Mouse (Mus musculus) CD4-positive, CD25-positive, alpha-beta regulatory T cell, adult 2 months (primary cell): ENCODE results near the gene Ppp2r5d.

Source experiments
- DNase-seq: peaks from one replicate; pipeline ENCODE4 v3.0.0-alpha.2; 2012; ENCODE audit warnings: low read depth, low spot score

The Ppp2r5d gene

DNA sequence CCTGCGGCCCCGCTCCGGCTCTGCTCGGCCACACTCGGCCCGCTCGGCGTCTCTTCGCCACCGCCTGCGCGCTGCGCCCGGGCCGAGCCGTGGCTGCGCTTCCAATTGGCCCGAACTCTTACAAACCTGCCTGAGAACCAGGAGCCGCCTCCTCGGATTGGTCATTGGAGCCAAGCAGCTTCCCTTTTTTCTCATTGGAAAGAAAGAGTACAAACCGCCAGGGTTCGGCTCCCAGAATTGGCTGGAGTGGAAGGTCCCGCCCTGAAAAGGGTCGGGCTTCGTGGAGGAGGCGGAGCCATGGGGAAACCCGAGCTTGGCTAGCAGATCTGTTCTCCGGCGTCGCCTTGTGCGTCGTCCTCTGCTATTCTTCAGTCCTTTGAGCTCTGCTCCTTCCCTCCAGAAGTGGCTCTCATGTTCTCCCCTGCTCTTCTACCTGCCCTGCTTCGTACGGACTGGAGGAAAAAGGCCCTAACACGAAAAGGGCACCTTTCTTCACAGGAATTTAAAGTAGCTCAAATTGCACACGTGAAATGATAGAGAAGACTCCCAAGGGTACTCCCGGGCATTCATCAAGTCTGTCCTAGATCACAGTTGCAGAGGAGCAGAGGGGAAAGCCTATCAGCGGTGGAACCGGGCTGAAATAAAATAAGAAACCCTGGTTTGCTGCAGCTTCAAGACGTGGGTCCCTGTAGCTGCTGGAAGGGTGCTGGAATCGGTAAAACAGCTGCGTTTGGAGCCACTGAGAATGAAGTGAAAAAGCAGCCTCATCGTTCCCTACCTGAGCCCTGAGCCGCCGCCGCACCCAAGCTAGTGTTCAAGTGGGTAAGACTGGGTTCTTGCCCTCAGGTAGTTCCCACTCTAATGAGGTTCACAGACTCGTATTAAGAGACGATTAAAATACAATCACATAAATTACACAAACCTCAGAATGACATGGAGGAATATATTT is at the start of gene Ppp2r5d:
Ppp2r5d (minus strand) TSS at position 225 of the 949 bp plus-strand sequence.
- DNase-seq: peak; percentile 97

DNA sequence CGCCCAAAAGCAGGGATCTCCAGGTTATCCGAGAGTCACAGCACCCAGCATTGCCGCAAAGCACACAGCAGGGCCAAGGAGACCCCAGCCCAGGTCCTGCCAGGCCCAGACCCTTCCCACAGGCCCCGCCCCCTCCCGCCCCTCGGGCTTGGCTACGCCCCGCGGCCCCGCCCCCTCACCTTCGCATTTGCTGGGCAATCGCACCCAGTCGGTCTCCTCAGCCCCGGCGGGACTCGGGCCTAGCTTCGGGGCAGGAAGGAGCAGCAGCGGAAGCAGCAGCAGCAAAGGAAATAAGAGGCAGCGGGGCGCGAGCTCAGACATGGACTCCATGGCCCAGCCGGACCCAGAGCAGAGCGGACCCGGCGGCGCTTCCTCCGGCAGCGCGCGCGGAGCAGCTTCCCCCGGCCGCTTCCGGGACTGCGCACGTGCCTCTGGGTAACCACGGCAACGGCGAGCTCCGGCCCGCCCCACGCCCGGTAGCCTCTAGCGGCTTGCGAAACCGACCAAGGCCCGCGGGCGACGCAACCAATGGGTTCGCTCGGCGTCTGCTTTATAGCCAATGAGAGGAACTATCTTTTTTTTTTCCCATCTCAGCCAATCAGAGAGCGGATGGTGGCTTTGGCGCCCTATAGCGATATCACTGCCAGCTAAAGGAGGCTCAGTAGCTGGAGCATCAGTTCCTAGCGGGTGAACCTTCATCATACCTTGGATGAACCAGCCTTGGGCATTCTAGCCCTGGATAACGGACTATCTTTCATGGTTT is 47.1 kb upstream of the Ppp2r5d start, which contains the start of gene Cnpy3:
Cnpy3 (minus strand) TSS at position 421 of the 763 bp plus-strand sequence.
- DNase-seq: peak; percentile 100

DNA sequence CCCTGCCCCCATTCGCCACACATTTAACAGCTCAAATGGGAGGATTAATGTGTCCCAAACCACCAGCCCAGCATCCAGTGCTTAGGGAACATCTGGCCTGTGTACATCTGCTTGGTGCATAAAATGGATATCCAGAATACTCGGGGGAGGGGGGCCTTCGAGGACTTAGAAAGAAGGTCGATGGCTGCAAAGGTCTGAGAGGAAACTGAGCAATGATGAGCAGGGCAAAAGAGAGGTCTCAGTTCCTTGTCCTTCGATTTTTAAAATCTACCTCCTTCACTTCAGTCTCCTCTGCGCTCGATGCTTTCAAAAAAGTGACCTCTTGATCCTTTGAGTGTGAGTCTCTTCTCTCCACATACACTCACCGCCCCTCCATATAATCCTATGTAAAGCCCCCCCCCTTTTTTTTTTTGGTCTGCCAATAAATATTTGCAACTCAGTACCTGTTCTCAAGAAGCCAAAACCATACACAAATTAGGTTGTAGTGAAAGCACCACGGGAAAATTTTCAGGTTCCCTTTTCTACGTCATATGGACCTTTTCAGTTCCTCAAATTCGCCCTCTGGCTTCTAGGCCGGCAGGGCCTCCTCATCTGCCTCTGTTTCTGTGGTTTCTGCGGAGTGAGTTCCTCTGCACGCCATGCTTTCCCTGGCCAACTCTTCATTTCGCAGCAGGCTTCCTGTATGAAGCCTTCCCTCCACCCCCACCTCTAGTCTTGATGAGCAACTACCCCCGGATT is 46.3 kb upstream of the Ppp2r5d start:
- peak; percentile 12 for DNase-seq

DNA sequence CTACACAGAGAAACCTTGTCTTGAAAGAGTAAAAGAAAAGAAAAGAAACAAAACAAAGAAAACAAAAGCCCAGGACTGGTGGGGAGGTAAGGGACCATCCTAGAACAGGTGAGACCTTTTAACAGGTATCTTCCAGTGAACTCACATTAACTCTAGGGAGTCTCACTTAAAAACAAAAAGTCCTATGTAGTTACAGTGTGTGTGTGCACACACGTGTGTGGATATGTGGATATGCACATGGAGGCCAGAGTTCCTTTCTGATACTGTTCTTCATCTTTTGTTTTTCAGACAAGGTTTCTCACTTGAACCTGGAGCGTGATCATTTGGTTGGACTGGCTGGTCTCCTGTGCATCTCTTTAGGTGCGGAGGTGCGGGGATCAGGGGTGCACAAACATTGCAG is 45.7 kb upstream of the Ppp2r5d start:
- no peak for DNase-seq

DNA sequence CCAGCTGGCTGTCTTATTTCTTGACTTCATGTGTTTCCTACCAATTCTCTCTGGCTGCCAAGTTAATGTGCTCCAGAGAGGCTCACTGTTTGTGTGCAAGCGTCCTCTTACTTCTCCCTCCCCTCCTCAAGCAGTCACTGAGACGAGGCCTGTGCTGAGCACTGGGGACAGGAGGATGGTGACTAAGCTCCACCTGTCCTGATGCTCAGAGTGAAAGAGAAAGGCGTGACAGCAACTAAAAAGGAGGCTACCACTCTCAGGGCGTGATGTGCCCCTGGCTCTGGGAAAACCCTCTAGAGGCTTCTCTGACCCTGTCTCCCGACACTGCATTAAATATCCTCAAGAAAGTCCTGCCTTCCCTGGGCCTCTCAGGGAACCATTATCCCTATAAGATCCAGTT is 44.4 kb upstream of the Ppp2r5d start:
- DNase-seq: no peak

DNA sequence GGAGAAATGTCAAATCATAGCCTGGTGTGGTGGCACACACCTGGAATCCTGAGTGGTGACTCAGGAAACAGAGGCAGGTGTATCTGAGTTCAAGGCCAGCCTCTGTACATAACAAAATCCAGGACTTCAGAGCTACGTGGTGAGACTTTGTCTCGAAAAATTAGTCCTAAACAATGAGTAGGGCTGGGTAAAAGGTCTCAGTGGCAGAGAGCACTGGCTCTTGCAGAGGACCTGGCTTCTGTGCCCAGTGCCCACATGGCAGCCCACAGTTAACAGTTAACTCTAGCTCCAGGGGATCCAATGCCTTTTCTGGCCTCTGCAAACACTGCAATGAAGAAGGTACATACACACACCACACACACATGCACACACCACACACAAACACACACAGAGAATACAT is 42.9 kb upstream of the Ppp2r5d start:
- no peak for DNase-seq

DNA sequence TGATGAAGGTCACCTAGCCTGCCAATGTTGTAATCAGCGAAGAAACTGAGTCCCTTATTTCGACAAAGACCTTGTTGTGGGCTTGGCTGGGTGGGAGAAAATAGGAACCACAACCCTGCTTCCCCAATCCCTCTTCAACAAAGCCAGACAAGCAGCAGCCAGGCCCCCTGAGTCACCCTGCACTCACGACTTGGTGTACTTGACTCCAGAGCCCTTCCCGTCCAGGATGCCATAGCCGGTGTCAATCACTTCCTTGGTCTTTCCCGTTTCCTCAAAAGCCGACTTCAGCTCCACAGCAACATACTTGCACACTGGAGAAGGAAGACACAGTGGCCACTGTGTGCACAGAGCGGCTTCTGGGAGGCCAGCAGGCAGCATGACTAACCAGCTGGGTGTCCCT is 42.3 kb upstream of the Ppp2r5d start:
- DNase-seq: no peak

DNA sequence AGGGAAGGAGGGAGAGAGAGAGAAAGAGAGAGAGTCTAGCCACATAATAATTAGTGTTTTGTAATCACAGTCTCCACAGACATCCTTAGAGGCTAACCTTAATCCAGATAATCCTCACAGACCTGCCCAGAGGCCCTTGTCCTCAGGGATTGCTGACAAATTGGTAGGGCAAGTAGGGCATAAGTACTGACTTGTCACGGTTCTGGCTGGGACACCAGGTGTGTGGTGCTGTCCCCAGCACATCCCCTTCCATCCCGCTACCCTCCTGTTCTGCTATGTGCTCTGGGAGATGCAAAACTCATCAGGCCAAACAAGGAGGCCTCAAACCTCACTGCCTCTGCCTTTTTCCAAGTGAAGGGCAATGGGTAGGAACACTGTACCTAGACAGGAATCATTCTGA is 40.6 kb upstream of the Ppp2r5d start:
- no peak for DNase-seq

DNA sequence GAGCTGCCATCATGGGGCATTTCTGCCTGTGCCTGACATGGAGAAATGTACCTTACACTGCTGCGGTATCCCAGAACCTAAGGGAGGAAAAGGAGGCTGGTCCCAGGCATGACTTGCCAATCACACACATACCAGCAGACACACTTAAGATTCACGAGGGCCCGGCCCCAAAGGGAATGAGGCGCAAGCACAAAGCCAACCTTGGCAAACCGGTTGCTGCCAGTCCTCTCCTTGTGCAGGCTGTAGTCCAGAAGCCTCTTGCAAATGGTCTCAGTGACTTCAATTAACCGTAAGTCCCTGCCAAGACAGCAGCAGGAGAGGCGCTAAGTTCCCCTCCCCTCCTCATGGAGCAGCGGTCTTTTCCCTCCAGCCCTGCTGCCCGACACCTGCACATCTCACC is 38.1 kb upstream of the Ppp2r5d start:
- DNase-seq: no peak

DNA sequence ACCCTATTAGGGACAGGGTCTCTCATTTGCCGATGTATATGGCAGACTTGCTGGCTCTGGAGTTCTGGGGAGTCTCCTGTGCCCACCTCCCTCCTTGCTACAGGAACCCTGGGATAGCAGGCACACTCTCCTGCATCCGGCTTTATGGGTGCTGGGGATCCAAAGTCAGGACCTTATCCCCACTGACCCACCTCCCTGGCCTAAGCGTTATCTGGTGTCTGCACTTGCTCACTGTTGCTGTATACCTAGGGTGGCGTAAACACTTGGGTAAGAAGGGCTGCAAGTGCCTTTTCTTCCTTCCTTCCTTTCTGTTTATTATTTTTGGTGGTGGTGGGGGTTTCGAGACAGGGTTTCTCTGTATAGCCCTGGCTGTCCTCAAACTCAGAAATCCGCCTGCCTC is 36.4 kb upstream of the Ppp2r5d start:
- DNase-seq: no peak

DNA sequence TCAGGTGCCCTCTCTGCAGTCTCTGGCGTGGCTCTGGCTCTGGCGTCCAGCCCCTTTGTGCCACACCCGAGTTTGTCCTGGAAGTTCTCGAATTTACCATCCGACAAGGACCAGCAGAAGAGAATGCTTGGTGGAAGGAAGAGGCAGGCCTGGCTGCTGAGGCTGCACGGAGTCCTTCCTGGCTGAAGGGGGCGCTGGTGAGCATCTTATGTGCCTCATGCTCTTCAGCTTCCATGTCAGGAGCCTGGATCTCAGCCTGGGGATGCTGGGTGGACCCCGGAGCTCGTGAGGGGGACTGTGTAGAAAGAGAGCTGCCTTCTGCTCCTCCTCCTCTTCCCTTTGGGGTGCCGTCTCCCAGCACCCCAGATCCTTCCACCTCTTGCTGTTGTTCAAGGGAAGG is 31.2 kb upstream of the Ppp2r5d start:
- DNase-seq: peak; percentile 71

DNA sequence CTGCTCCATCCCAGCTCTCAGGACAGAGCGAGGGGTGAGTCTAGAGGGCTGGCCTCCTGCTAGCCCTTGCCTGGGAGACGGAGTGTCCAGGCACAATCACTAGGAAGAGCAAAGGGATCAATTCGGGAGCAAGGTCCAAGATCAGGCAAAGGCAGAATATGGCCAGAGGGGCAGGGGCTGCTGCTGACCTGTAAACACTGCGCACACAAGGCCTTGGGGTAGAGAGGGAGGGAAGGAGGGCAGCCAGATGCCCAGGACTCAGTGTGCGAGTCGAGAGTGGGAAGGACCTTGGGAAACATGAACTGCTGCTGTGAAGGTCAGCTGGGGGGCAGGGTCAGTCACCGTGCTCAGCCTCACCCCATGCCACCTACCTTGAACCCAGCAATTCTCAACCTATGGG is 30.4 kb upstream of the Ppp2r5d start:
- no peak for DNase-seq

DNA sequence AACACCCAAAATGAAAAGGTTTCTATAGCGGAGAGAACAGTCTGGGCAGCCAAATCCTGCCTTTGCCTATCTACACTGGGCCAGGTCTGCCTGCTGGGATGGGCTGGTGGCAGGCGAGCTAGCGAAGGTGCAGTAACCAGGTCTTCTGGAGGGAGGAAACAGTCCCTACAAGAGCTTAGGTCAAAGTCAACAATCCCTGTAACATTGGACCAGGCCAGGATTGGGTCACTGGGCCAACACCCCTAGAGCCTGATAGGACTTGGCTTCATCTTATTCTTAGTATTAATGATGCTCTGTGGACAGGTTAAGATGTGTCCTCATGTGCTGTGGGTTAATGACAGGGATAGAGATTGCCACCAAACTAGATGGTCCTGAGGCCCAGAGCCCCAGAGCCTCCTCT is 29.1 kb upstream of the Ppp2r5d start:
- DNase-seq: no peak

DNA sequence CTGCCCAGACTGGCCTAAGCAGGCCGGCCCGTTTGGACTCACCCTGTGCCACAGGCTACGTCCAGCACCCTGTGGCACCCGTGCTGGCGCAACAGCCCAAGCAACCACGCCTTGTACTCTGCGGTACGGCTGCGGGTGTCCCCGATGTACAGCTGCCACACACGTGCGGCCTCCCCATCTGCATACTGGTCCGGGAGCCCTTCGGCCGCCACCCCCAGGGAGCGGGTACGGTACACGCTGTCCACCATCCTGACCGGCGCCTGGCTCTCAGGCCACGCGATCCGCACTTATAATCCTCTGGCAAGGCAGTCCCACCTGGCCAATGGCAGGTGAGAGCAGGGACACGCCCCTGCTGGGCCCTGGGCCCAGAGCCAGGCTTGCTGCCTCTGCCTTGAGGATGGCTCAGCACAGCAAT is 24.0 kb upstream of the Ppp2r5d start, which contains the start of gene Gnmt:
Gnmt (minus strand) TSS at position 265 of the 415 bp plus-strand sequence.
- DNase-seq: no peak

DNA sequence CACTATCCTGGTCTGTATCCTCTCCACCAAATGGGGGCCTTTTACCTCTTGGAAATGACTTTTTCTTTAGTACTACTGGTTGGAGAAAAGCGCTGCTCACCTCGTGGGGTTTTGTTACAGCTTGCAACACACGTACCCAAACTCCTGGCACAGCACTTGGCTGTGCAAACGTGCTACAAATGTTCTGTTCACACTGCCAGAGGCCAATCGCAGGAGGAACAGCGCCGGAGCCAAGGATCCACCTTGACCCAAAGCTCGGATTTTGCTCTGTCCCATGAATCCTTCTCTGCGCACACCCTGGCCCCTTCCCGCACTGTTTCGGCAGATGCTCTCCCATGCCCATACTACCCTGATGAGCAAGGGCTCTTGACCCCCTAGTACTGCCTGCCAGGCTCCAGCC is 23.6 kb upstream of the Ppp2r5d start:
- DNase-seq: no peak

DNA sequence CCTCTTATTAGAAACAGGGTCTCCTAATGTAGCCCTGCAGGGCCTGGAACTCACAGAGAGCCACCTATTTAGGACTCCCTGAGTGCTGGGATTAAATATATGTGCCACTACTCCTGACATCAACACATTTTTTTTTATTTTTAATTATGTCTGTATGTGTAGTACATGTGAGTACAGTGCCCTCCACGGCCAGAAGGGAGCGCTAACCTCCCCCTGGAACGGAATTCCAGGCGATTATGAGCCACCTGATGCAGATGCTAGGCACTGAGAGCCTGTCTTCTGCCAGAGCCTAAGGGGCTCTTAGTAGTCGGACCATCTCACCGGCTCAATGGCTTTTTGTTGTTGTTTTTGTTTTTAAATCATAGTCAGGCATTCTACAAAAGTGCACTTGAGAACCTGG is 23.1 kb upstream of the Ppp2r5d start:
- DNase-seq: no peak

DNA sequence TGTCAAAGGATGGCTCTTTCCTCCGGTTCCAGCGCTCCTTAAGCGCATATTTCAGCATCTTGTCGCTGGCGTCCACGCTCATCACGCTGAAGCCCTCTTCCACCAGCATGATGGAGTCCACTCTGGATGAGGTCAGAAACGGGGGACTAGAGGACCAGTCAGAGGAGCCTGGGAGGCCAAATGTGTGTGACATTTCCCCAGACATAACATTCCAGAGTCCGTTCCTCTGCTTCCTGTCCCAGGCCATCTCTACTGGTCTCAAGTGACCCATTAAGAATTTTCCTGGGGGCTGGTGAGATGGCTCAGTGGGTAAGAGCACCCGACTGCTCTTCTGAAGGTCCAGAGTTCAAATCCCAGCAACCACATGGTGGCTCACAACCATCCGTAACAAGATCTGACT is 22.4 kb upstream of the Ppp2r5d start:
- no peak for DNase-seq

DNA sequence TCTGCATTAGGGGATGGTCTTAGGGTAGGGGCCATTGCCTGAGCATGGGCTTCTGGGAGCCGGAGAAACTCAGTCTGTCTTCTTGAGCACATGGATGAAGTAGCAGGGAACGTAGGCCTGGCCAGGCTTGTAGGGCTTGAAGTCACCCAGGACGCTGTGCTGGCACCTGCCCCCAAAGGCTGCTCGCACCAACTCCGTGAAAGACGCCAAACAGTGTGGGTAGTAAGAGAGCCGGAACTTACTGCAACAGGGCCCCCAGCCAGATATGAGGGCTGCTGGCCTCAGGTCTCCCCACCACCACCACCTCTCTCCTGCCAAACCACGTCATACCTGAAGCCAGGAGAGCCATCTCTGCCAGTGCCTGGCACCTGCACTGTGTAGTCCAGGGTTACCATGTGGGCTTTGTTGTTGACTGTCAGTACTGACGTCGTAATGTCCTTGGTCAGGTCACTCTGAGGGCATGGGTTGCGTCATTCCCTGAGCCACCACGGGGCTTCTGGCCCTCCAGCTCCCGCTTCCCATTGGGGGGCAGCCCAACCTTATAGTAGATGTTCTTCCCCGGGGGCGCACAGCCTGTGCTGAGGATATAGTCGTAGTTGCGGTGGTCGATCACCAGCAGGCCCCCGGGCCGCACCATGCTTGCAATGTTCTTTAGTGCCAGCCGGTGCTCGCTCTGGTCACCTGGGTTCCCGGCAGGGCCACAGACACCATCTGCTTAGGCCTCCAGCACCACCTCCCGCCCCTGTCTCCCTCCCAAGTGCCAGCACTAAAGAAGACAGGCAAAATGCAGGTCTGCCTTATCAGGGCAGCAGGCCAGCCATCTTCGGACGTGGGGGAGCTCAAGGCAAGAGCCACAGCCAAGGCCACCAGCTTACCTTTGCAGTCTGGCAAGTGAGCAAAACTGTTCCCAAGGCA is 21.1 kb upstream of the Ppp2r5d start:
- DNase-seq: no peak

DNA sequence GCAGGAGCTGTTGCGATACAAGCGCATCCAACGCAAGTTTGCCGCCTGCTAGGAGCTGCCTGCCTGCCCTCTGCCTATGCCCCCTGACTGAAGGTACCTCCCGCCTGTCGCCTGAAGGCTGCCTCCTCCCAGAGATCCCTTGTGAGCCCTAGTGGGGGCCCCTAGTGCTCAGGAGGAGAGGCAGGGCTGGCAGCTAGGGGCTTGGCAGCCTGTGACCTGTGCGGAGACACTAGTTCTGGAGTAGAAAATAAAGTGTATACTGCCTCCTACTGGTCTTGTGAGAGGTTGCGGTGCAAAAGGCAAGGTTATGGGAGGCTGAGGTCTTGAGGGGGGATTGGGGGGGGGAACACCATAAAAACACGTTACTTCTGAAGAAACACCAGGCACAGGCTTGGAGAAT is 20.4 kb upstream of the Ppp2r5d start:
- peak; percentile 75 for DNase-seq

DNA sequence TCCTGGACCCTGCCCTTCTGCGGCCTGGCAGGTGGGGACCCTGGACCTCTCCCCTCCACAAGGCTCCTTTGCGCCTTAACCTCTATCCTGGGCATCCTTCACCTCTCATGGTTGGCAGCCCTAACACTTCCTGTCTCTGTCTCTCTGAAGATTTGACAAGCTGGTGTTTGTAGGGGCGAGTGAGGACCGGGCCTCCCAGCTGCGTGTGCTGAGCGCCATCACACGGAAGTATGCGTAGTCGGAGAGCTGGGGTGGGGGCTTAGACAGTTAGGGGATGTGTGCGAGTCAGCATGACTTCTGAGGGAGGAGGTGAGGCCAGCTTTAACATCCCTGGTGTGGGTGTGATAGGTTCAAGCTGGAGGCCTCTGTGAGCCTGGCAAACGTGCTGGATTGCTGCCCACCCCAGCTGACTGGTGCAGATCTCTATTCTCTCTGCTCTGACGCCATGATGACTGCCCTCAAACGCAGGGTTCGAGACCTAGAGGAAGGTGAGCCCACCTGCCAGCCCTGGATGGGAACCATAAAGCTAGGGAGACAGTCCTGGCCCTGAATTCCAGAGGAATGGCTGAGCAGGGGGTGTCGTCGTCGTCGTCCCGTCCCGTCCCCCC is 19.7 kb upstream of the Ppp2r5d start:
- DNase-seq: no peak
